Mouse (Mus musculus) kidney, postnatal 0 days (tissue): ENCODE measurements around the gene Chchd2. TPM values are rescaled to one million over a fixed set of nuclear protein-coding genes. Genes with fewer than 3 reads are reported as not detected.

Source experiments
- ATAC-seq: fragments of 200-750 bp; cut with Nextera tagmentation; replicated peaks from 2 replicates; pipeline ENCODE4 v1.8.0; 2017; ENCODE audit warnings: low read depth, moderate number of reproducible peaks, moderate TSS enrichment, moderate library complexity; ENCODE audit not compliant: low FRiP score
- DNase-seq: peaks from one replicate; pipeline ENCODE4 v3.0.0-alpha.2; 2016; ENCODE audit warnings: low spot score
- H3K27ac ChIP-seq: fragments of 300-500 bp; sonication (generic); 2 replicates; pipeline ENCODE4 v1.5.1; 2014; ENCODE audit warnings: mild to moderate bottlenecking
- H3K27me3 ChIP-seq: fragments of 300-500 bp; sonication (generic); 2 replicates; pipeline ENCODE4 v1.6.1; 2014; ENCODE audit warnings: low read length, mixed read lengths; ENCODE audit not compliant: insufficient read depth
- H3K36me3 ChIP-seq: fragments of 300-500 bp; sonication (generic); 2 replicates; pipeline ENCODE4 v1.6.1; 2014; ENCODE audit warnings: low read length, mixed read lengths; ENCODE audit not compliant: insufficient read depth
- H3K4me1 ChIP-seq: fragments of 300-500 bp; sonication (generic); replicated peaks from 2 replicates; pipeline ENCODE4 v1.6.1; 2014; ENCODE audit warnings: antibody characterized with exemption, low read length, mixed read lengths; ENCODE audit not compliant: insufficient read depth
- H3K4me2 ChIP-seq: fragments of 300-500 bp; sonication (generic); 2 replicates; pipeline ENCODE4 v1.6.1; 2014; ENCODE audit warnings: mild to moderate bottlenecking, low read length, moderate library complexity, mixed read lengths
- H3K4me3 ChIP-seq: fragments of 300-500 bp; sonication (generic); replicated peaks from 2 replicates; pipeline ENCODE4 v1.5.1; 2014; ENCODE audit warnings: low read depth, low read length
- H3K9ac ChIP-seq: fragments of 300-500 bp; sonication (generic); 2 replicates; pipeline ENCODE4 v1.6.1; 2014; ENCODE audit warnings: low read depth, low read length
- H3K9me3 ChIP-seq: fragments of 300-500 bp; sonication (generic); replicated peaks from 2 replicates; pipeline ENCODE4 v1.6.1; 2016; ENCODE audit warnings: low read length, inconsistent platforms, mixed read lengths
- CTCF ChIP-seq: IDR thresholded peaks from 2 replicates; pipeline ENCODE4 v1.5.1; 2016; ENCODE audit warnings: antibody characterized with exemption, low read depth, mild to moderate bottlenecking, moderate library complexity
- WGBS: fragments of 180-500 bp; shearing (Covaris S2); extraction: QIAGEN DNeasy Blood & Tissue Kit; methylation state at CpG from one replicate; pipeline ENCODE4 v1.1.7; 2014; 5-methylcytosine and 5-hydroxymethylcytosine counted together
- polyA plus RNA-seq: library from polyadenylated mRNA; unstranded; fragments of >200 nt; fragmentation: Nextera tagmentation; extraction: Ambion mirVana; gene quantifications from 2 replicates; pipeline ENCODE4 v1.2.1, GENCODE M21; 2015

The Chchd2 gene
- polyA plus RNA-seq, 1 experiment from 2014 or later = 1,401 TPM

DNA sequence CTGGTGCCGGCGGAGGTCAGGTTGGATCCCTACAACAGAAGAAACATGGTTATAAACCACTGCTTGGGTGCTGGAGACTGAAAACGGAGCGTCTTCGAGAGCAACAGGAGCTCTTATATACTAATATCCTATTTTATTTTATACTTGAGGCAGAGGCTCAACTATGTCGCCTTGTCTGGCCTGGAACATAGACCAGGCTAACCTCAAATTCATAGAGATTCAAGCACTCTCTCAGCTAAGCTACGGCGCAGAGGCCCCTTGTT is 39.8 kb downstream of the Chchd2 start:
- Histone ChIP-seq H3K27ac (no peak overlapping the region), H3K9me3 (no peaks in the 10 kb centered on the region), H3K27me3 (no peaks in the 10 kb centered on the region), H3K4me2 (peak overlapping the region; percentile 71), H3K9ac (peak overlapping the region; percentile 71), H3K4me3 (peak overlapping the region; percentile 67), H3K4me1 (0 out of 2 replicates have a peak, but pooled peaks cover 4% of the 10 kb centered on the region), H3K36me3 (peaks cover 18% of the 10 kb centered on the region)
- DNase-seq (no peak), ATAC-seq (no peak)
- no peak for TF ChIP-seq CTCF
- 43% methylated on average over 8 of the region's 8 CpGs for WGBS

DNA sequence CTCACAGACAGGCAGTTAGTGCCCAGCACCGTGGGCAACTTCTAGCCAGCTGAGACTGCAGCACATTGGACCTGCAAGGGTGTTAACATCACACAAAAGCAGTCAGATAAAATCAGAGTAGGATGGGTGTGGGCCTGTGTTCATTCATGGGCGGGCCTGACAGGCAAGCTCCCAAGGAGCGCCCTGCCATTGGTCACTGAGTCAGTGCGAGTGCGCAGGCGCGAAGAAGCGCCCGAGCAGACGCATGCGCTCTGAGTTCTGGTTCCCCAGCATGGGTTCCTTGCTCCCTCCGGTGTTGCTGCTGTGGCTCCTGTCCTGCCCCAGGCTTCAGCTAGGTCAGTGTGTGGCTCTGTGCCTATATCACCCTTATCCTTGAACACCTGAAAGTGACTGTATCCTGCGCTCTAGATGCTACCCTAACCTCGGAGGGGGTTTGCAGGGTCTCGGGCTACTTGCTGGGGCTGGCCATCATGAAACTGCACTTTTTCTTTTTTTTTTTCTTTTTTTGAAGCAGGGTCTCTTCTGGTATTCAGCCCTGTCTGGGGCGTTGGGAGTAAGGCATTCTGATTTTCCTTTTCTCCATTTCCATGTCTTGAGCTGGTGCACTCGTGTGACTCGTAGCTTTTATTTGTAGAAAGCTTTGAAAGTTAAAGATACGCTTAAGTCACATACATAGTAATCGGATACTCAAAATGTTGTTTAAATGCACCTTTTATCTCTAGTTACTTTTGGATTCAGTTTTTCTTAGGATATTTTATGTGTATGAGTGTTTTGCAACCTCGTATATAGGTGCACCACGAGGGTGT is 40.3 kb downstream of the Chchd2 start, which contains the start of gene Sumf2:
Gene Sumf2, plus strand, starts transcription at position 235 of the 806 bp plus-strand sequence.
- ATAC-seq (peak; percentile 96), DNase-seq (peak; percentile 97)
- H3K36me3 ChIP-seq = peaks cover 18% of the 10 kb centered on the region
- H3K9me3 ChIP-seq = no peaks in the 10 kb centered on the region
- H3K27ac ChIP-seq = peak within 1 kb of the TSS; percentile 66
- peak within 1 kb of the TSS; percentile 71 for H3K4me2 ChIP-seq
- no peak for TF ChIP-seq CTCF
- WGBS = 7% methylated on average over 22 of the region's 22 CpGs
- H3K4me3 ChIP-seq = peak within 1 kb of the TSS; percentile 67
- 0 out of 2 replicates have a peak, but pooled peaks cover 4% of the 10 kb centered on the region for H3K4me1 ChIP-seq
- peak within 1 kb of the TSS; percentile 71 for H3K9ac ChIP-seq
- H3K27me3 ChIP-seq = no peaks in the 10 kb centered on the region

DNA sequence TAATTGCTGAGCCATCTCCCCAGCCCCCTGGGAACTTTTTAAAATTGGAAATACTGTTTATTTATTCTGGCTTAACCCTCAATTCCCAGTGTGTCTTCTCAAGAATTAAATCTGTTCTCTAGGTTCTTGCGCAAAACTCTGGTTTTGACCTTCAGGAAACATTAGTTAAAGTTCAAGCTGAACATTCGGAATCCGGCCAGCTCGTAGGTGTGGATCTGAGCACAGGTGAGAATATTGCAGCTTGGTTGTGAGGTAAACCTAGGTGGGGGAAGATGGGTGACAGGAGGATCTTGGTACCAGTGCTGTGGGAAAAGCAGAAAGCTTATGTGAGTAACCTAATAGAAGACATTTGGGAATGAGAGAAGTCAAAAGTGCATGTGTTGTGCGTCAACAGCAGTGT is 42.4 kb downstream of the Chchd2 start:
- H3K4me2 ChIP-seq = no peak overlapping the region
- H3K36me3 ChIP-seq = peaks cover 18% of the 10 kb centered on the region
- WGBS = 90% methylated on average over 5 of the region's 5 CpGs

More for the DNA sequence above, 42.4 kb downstream of the Chchd2 start:
- Histone ChIP-seq H3K9me3 (no peaks in the 10 kb centered on the region), H3K4me3 (no peak overlapping the region), H3K4me1 (0 out of 2 replicates have a peak, but pooled peaks cover 4% of the 10 kb centered on the region), H3K27ac (no peak overlapping the region), H3K27me3 (no peaks in the 10 kb centered on the region), H3K9ac (no peak overlapping the region)
- no peak for TF ChIP-seq CTCF
- ATAC-seq (no peak), DNase-seq (no peak)

Other genes starting within 250 kb of the Chchd2 start
- gene Zfp11, start 217.4 kb downstream of the Chchd2 start, polyA plus RNA-seq = 2.9 and 3.7 TPM in 2 replicates
- gene Sept14, start 179.0 kb downstream of the Chchd2 start, polyA plus RNA-seq = 0.17 TPM in 1 of 2 replicates, not detected in the other
- gene Mrps17, start 172.0 kb downstream of the Chchd2 start, polyA plus RNA-seq = 209 and 211 TPM in 2 replicates
- gene Nipsnap2, start 162.4 kb downstream of the Chchd2 start, polyA plus RNA-seq = 225 and 228 TPM in 2 replicates
- 65.8 and 66.1 TPM in 2 replicates for gene Psph, start 100.0 kb downstream of the Chchd2 start, polyA plus RNA-seq
- 52.1 and 55.5 TPM in 2 replicates for gene Sumf2, start 40.5 kb downstream of the Chchd2 start, polyA plus RNA-seq
- 6.1 and 6.6 TPM in 2 replicates for gene Zbed5, start 8.3 kb upstream of the Chchd2 start, polyA plus RNA-seq
- gene Phkg1, start 11.1 kb upstream of the Chchd2 start, polyA plus RNA-seq = 0.05 and 0.10 TPM in 2 replicates
- 6.5 and 6.8 TPM in 2 replicates for gene Nupr1l, start 21.1 kb upstream of the Chchd2 start, polyA plus RNA-seq
- gene Vkorc1l1, start 54.5 kb upstream of the Chchd2 start, polyA plus RNA-seq = 19.4 and 20.7 TPM in 2 replicates
- 51.2 and 52.7 TPM in 2 replicates for gene Gusb, start 115.6 kb upstream of the Chchd2 start, polyA plus RNA-seq
- 86.4 and 94.1 TPM in 2 replicates for gene Asl, start 141.8 kb upstream of the Chchd2 start, polyA plus RNA-seq
- 36.8 and 42.8 TPM in 2 replicates for gene Crcp, start 141.8 kb upstream of the Chchd2 start, polyA plus RNA-seq
- gene Tpst1, start 185.9 kb upstream of the Chchd2 start, polyA plus RNA-seq = 63.9 and 66.5 TPM in 2 replicates